Mouse (Mus musculus) layer of hippocampus, adult 11-12 months (tissue): ENCODE measurements at regions not wholly inside any gene's neighbourhood (a gene's known extent, or its start where the extent isn't known, plus 50 kb on each side); places are given as distances from the start of the nearest gene placed in this dataset.

ENCODE experiments used
- DNase-seq: peaks from one replicate; pipeline ENCODE4 v3.0.0; 2022; ENCODE audit warnings: low spot score

GRCm38 (mm10) chr17:72993134-72993533, 75.0 kb downstream of the Lbh start:
- no peak for DNase-seq

GRCm38 (mm10) chr17:72993626-72994025, 75.5 kb downstream of the Lbh start:
- no peak for DNase-seq

GRCm38 (mm10) chr17:72996539-72996938, 78.4 kb downstream of the Lbh start:
- DNase-seq, result no peak

- DNase-seq, result no peak
Observed at GRCm38 (mm10) chr17:72997301-72997921, 79.3 kb downstream of the Lbh start.

- no peak for DNase-seq
Observed at GRCm38 (mm10) chr17:73005100-73005499, 87.0 kb downstream of the Lbh start.

- DNase-seq, result peak; percentile 65
Observed at GRCm38 (mm10) chr17:73008901-73009300, 90.8 kb downstream of the Lbh start.

- DNase-seq, result no peak
Observed at GRCm38 (mm10) chr17:73009962-73010361, 91.9 kb downstream of the Lbh start.

- no peak for DNase-seq
Observed at GRCm38 (mm10) chr17:73012356-73012755, 94.3 kb downstream of the Lbh start.

GRCm38 (mm10) chr17:73012954-73013353, 94.8 kb upstream of the Lclat1 start:
- no peak for DNase-seq

GRCm38 (mm10) chr17:73014090-73014853, 93.5 kb upstream of the Lclat1 start:
- DNase-seq, result no peak

GRCm38 (mm10) chr17:73017173-73017572, 90.6 kb upstream of the Lclat1 start:
- DNase-seq, result no peak

GRCm38 (mm10) chr17:73022630-73023051, 85.1 kb upstream of the Lclat1 start:
- DNase-seq, result peak; percentile 19

- DNase-seq, result no peak
Observed at GRCm38 (mm10) chr17:73023362-73024107, 84.2 kb upstream of the Lclat1 start.

- no peak for DNase-seq
Observed at GRCm38 (mm10) chr17:73027122-73027521, 80.7 kb upstream of the Lclat1 start.

GRCm38 (mm10) chr17:73031796-73032195, 76.0 kb upstream of the Lclat1 start:
- no peak for DNase-seq

GRCm38 (mm10) chr17:73032326-73032725, 75.5 kb upstream of the Lclat1 start:
- DNase-seq, result no peak

- DNase-seq, result peak; percentile 40
Observed at GRCm38 (mm10) chr17:73034420-73034819, 73.4 kb upstream of the Lclat1 start.

GRCm38 (mm10) chr17:73034981-73035481, 72.8 kb upstream of the Lclat1 start:
- DNase-seq, result no peak

- no peak for DNase-seq
Observed at GRCm38 (mm10) chr17:73036845-73037244, 70.9 kb upstream of the Lclat1 start.

- no peak for DNase-seq
Observed at GRCm38 (mm10) chr17:73038586-73038985, 69.2 kb upstream of the Lclat1 start.

- DNase-seq, result peak; percentile 56
Observed at GRCm38 (mm10) chr17:73044918-73045580, 62.7 kb upstream of the Lclat1 start.

- DNase-seq, result no peak
Observed at GRCm38 (mm10) chr17:73046985-73047384, 60.8 kb upstream of the Lclat1 start.
